Mouse (Mus musculus) heart, embryonic 15.5 days (tissue): ENCODE results near the gene Tspan17. TPM values are rescaled to one million over a fixed set of nuclear protein-coding genes. Genes with fewer than 3 reads are reported as not detected.

Source experiments
- ATAC-seq: fragments of 200-750 bp; cut with Nextera tagmentation; replicated peaks from 2 replicates; pipeline ENCODE4 v1.8.0; 2017; ENCODE audit warnings: low read depth, moderate TSS enrichment; ENCODE audit not compliant: insufficient number of reproducible peaks, insufficient read depth, low FRiP score
- H3K27ac ChIP-seq: fragments of 300-500 bp; sonication (generic); 2 replicates; pipeline ENCODE4 v1.5.1; 2015; ENCODE audit warnings: mild to moderate bottlenecking, inconsistent platforms
- H3K27me3 ChIP-seq: fragments of 300-500 bp; sonication (generic); 2 replicates; pipeline ENCODE4 v1.6.1; 2015; ENCODE audit warnings: inconsistent platforms
- H3K36me3 ChIP-seq: fragments of 300-500 bp; sonication (generic); 2 replicates; pipeline ENCODE4 v1.6.1; 2015; ENCODE audit warnings: mild to moderate bottlenecking, inconsistent platforms
- H3K4me1 ChIP-seq: fragments of 300-500 bp; sonication (generic); replicated peaks from 2 replicates; pipeline ENCODE4 v1.6.1; 2015; ENCODE audit warnings: inconsistent platforms
- H3K4me2 ChIP-seq: fragments of 300-500 bp; sonication (generic); 2 replicates; pipeline ENCODE4 v1.6.1; 2015; ENCODE audit warnings: inconsistent platforms, mild to moderate bottlenecking, moderate library complexity
- H3K4me3 ChIP-seq: fragments of 300-500 bp; sonication (generic); 2 replicates; pipeline ENCODE4 v1.5.1; 2015; ENCODE audit warnings: mild to moderate bottlenecking, inconsistent platforms
- H3K9ac ChIP-seq: fragments of 300-500 bp; sonication (generic); 2 replicates; pipeline ENCODE4 v1.6.1; 2015; ENCODE audit warnings: mild to moderate bottlenecking, inconsistent platforms
- H3K9me3 ChIP-seq: fragments of 300-500 bp; sonication (generic); replicated peaks from 2 replicates; pipeline ENCODE4 v1.6.1; 2016; ENCODE audit warnings: inconsistent platforms
- WGBS: fragments of 180-500 bp; shearing (Covaris S2); methylation state at CpG from one replicate; pipeline ENCODE4 v1.1.7; 2015; ENCODE audit warnings: mixed read lengths; 5-methylcytosine and 5-hydroxymethylcytosine counted together
- polyA plus RNA-seq: library from polyadenylated mRNA; unstranded; fragments of >200 nt; fragmentation: Nextera tagmentation; extraction: Ambion mirVana; gene quantifications from 2 replicates; pipeline ENCODE4 v1.2.1, GENCODE M21; 2015

Gene Tspan17
- polyA plus RNA-seq, 1 experiment from 2014 or later = 4.4 TPM

- no peak overlapping the region for H3K4me3 ChIP-seq
- no peak overlapping the region for H3K27ac ChIP-seq
- 11% methylated on average over 9 of the region's 9 CpGs for WGBS
- ATAC-seq = no peak
- H3K9ac ChIP-seq = no peak overlapping the region
- H3K9me3 ChIP-seq = no peaks in the 10 kb centered on the region
- H3K27me3 ChIP-seq = peaks cover 5% of the 10 kb centered on the region
- no peak overlapping the region for H3K4me2 ChIP-seq
- no peaks in the 10 kb centered on the region for H3K36me3 ChIP-seq
- no peaks in the 10 kb centered on the region for H3K4me1 ChIP-seq
These were observed 48.3 kb downstream of the Tspan17 start for GRCm38 (mm10) chr13:54837471-54837889.

- Histone ChIP-seq H3K4me3 (no peak overlapping the region), H3K9ac (no peak overlapping the region), H3K4me1 (no peaks in the 10 kb centered on the region), H3K36me3 (no peaks in the 10 kb centered on the region), H3K27me3 (peaks cover 5% of the 10 kb centered on the region), H3K4me2 (no peak overlapping the region), H3K9me3 (no peaks in the 10 kb centered on the region), H3K27ac (no peak overlapping the region)
- 73% methylated on average over 15 of the region's 15 CpGs for WGBS
- ATAC-seq = no peak
These were observed 49.4 kb downstream of the Tspan17 start for GRCm38 (mm10) chr13:54838540-54838939.

- no peaks in the 10 kb centered on the region for H3K9me3 ChIP-seq
- no peaks in the 10 kb centered on the region for H3K36me3 ChIP-seq
- no peak overlapping the region for H3K4me2 ChIP-seq
- H3K4me3 ChIP-seq = no peak overlapping the region
- no peak overlapping the region for H3K27ac ChIP-seq
- H3K27me3 ChIP-seq = peaks cover 5% of the 10 kb centered on the region
- 58% methylated on average over 6 of the region's 6 CpGs for WGBS
- ATAC-seq = no peak
- no peak overlapping the region for H3K9ac ChIP-seq
- H3K4me1 ChIP-seq = no peaks in the 10 kb centered on the region
These were observed 50.0 kb downstream of the Tspan17 start for GRCm38 (mm10) chr13:54839211-54839610.

GRCm38 (mm10) chr13:54844579-54844978, 55.4 kb downstream of the Tspan17 start:
- no peaks in the 10 kb centered on the region for H3K36me3 ChIP-seq
- 58% methylated on average over 8 of the region's 8 CpGs for WGBS
- H3K4me1 ChIP-seq = no peaks in the 10 kb centered on the region
- H3K4me2 ChIP-seq = no peak overlapping the region
- no peak overlapping the region for H3K4me3 ChIP-seq
- H3K27me3 ChIP-seq = peaks cover 4% of the 10 kb centered on the region; the same call in 1 of the 2 replicates
- no peak for ATAC-seq
- H3K9ac ChIP-seq = no peak overlapping the region
- H3K9me3 ChIP-seq = no peaks in the 10 kb centered on the region
- no peak overlapping the region for H3K27ac ChIP-seq

Other genes with a start within 250 kb of the Tspan17 start
- gene 4833439L19Rik, start 223.9 kb upstream of the Tspan17 start, polyA plus RNA-seq = 111 and 124 TPM in 2 replicates
- 16.4 and 21.1 TPM in 2 replicates for gene Arl10, start 214.4 kb upstream of the Tspan17 start, polyA plus RNA-seq
- gene Nop16, start 199.3 kb upstream of the Tspan17 start, polyA plus RNA-seq = 45.5 and 52.0 TPM in 2 replicates
- gene Higd2a, start 199.2 kb upstream of the Tspan17 start, polyA plus RNA-seq = 246 and 315 TPM in 2 replicates
- gene Cltb, start 178.0 kb upstream of the Tspan17 start, polyA plus RNA-seq = 47.1 and 55.7 TPM in 2 replicates
- 38.3 and 48.9 TPM in 2 replicates for gene Faf2, start 167.6 kb upstream of the Tspan17 start, polyA plus RNA-seq
- gene Rnf44, start 95.5 kb upstream of the Tspan17 start, polyA plus RNA-seq = 48.8 and 52.9 TPM in 2 replicates
- gene Cdhr2, start 87.9 kb upstream of the Tspan17 start, polyA plus RNA-seq = 0.04 and 0.06 TPM in 2 replicates
- gene Gprin1, start 39.5 kb upstream of the Tspan17 start, polyA plus RNA-seq = 0.05 and 0.32 TPM in 2 replicates
- gene Sncb, start 22.8 kb upstream of the Tspan17 start, polyA plus RNA-seq = not detected in 2 replicates
- not detected in 2 replicates for gene Eif4e1b, start 5.4 kb upstream of the Tspan17 start, polyA plus RNA-seq
- gene Unc5a, start 160.0 kb downstream of the Tspan17 start, polyA plus RNA-seq = 1.3 and 2.8 TPM in 2 replicates
- 0.86 and 1.2 TPM in 2 replicates for gene Hk3, start 232.0 kb downstream of the Tspan17 start, polyA plus RNA-seq